Comparison of ENCODE assay signal across 11 mouse cellular contexts in genomic region chr5:150137772-150138451, GRCm38 (mm10). TPM values are rescaled to one million over a fixed set of nuclear protein-coding genes. Genes with fewer than 3 reads are reported as not detected.
DNase-seq lines count a peak whose midpoint lies in the region; ATAC-seq lines count a peak whose summit lies in the region.
"Had no signal": no experiment of that assay in that cellular context is flagged by ENCODE, and none has a peak within 500 bp of the region (broad histone marks: within the 10 kb centered on the region; RNA-seq: fewer than 3 reads in every experiment).

No protein-coding gene starts in this region.

- H3K4me3 ChIP-seq in liver, embryonic 11.5 days (ENCODE audit: low read depth, low read length) = no peak overlapping the region
- no peak overlapping the region for H3K4me3 ChIP-seq in embryonic facial prominence, embryonic 10.5 days
- no peak overlapping the region for H3K4me3 ChIP-seq in intestine, embryonic 15.5 days (replicated peaks)
- H3K4me3 ChIP-seq: erythroblast, embryonic 14.5 days; limb, embryonic 13.5 days had no signal

- H3K4me1 ChIP-seq in liver, embryonic 11.5 days (replicated peaks; ENCODE audit: control insufficient read depth, insufficient read depth, low read length) = no peaks in the 10 kb centered on the region
- no peaks in the 10 kb centered on the region for H3K4me1 ChIP-seq in embryonic facial prominence, embryonic 10.5 days
- H3K4me1 ChIP-seq in intestine, embryonic 15.5 days (replicated peaks) = no peaks in the 10 kb centered on the region
- H3K4me1 ChIP-seq: limb, embryonic 13.5 days had no signal

- H3K27ac ChIP-seq in liver, embryonic 11.5 days (ENCODE audit: low read depth, low read length) = no peak overlapping the region
- no peak overlapping the region for H3K27ac ChIP-seq in embryonic facial prominence, embryonic 10.5 days (replicated peaks)
- no peak overlapping the region for H3K27ac ChIP-seq in intestine, embryonic 15.5 days
- H3K27ac ChIP-seq: limb, embryonic 13.5 days had no signal

- peak; percentile 54 to 69 for DNase-seq in cerebellum, postnatal 10 days
- DNase-seq in cerebellum, adult 9-10 months = no peak
- DNase-seq in liver (peak; percentile 40), ES-CJ7 (ENCODE audit: low read depth, low spot score) (peak; percentile 74)
- no peak for DNase-seq in liver, embryonic 11.5 days (ENCODE audit: low spot score)
- DNase-seq in induced T-regulatory cell, adult 2 months (ENCODE audit: low read depth) = peak; percentile 32
- DNase-seq in embryonic facial prominence, embryonic 10.5 days (ENCODE audit: low spot score) = no peak
- DNase-seq: midbrain, embryonic 14.5 days had no signal

- no peak overlapping the region for H3K4me2 ChIP-seq in liver, embryonic 11.5 days
- H3K4me2 ChIP-seq in intestine, embryonic 15.5 days (replicated peaks) = no peak overlapping the region
- H3K4me2 ChIP-seq: limb, embryonic 13.5 days had no signal

- no peaks in the 10 kb centered on the region for H3K27me3 ChIP-seq in liver, embryonic 11.5 days (replicated peaks; ENCODE audit: control insufficient read depth, insufficient read depth, low read length)
- H3K27me3 ChIP-seq in embryonic facial prominence, embryonic 10.5 days (replicated peaks; ENCODE audit: low read depth, poor library complexity, severe bottlenecking) = no peaks in the 10 kb centered on the region
- no peaks in the 10 kb centered on the region for H3K27me3 ChIP-seq in intestine, embryonic 15.5 days (replicated peaks)
- H3K27me3 ChIP-seq: limb, embryonic 13.5 days had no signal

- no peak overlapping the region for H3K9ac ChIP-seq in liver, embryonic 11.5 days (ENCODE audit: low read depth, low read length)
- H3K9ac ChIP-seq in intestine, embryonic 15.5 days = no peak overlapping the region
- H3K9ac ChIP-seq: limb, embryonic 13.5 days had no signal

- ATAC-seq in liver, embryonic 11.5 days (replicated peaks; ENCODE audit: low FRiP score) = no peak
- ATAC-seq in intestine, embryonic 15.5 days = no peak

- 89% methylated on average over 9 of the region's 9 CpGs for WGBS in liver, embryonic 11.5 days
- 89% methylated on average over 9 of the region's 9 CpGs for WGBS in embryonic facial prominence, embryonic 10.5 days
- WGBS in intestine, embryonic 15.5 days = 81% methylated on average over 9 of the region's 9 CpGs

- no peaks in the 10 kb centered on the region for H3K36me3 ChIP-seq in liver, embryonic 11.5 days (ENCODE audit: control insufficient read depth, insufficient read depth, low read length)
- H3K36me3 ChIP-seq in embryonic facial prominence, embryonic 10.5 days (replicated peaks) = no peaks in the 10 kb centered on the region
- no peaks in the 10 kb centered on the region for H3K36me3 ChIP-seq in intestine, embryonic 15.5 days
- H3K36me3 ChIP-seq: limb, embryonic 13.5 days had no signal

- no peaks in the 10 kb centered on the region for H3K9me3 ChIP-seq in liver, embryonic 11.5 days (ENCODE audit: control insufficient read depth, low read length)
- no peaks in the 10 kb centered on the region for H3K9me3 ChIP-seq in embryonic facial prominence, embryonic 10.5 days
- H3K9me3 ChIP-seq in intestine, embryonic 15.5 days = no peaks in the 10 kb centered on the region
- H3K9me3 ChIP-seq: limb, embryonic 13.5 days had no signal

RNA-seq across cellular contexts. Expression of gene Fry, which starts 19.5 kb away (rescaled TPM):
- 3.5 and 5.5 TPM in 2 replicates for polyA plus RNA-seq in liver, embryonic 11.5 days (2014; fragmentation: Nextera tagmentation; extraction: Ambion mirVana)
- 5.6 and 7.4 TPM in 2 replicates for polyA plus RNA-seq in embryonic facial prominence, embryonic 10.5 days (2016; fragmentation: Nextera tagmentation; extraction: Ambion mirVana)
- 7.1 and 8.2 TPM in 2 replicates for polyA plus RNA-seq in intestine, embryonic 15.5 days (2015; fragmentation: Nextera tagmentation; extraction: Ambion mirVana)

Comparison
In these comparisons a context has a peak if more than half of its experiments do, and no peak if none do; other contexts are left out.
1. DNase-seq: peak in cerebellum, postnatal 10 days (2 of 2), liver (single experiment), ES-CJ7 (single experiment) and induced T-regulatory cell, adult 2 months (single experiment); none in cerebellum, adult 9-10 months (single experiment), liver, embryonic 11.5 days (single experiment) and embryonic facial prominence, embryonic 10.5 days (single experiment).